In the genomic region with DNA sequence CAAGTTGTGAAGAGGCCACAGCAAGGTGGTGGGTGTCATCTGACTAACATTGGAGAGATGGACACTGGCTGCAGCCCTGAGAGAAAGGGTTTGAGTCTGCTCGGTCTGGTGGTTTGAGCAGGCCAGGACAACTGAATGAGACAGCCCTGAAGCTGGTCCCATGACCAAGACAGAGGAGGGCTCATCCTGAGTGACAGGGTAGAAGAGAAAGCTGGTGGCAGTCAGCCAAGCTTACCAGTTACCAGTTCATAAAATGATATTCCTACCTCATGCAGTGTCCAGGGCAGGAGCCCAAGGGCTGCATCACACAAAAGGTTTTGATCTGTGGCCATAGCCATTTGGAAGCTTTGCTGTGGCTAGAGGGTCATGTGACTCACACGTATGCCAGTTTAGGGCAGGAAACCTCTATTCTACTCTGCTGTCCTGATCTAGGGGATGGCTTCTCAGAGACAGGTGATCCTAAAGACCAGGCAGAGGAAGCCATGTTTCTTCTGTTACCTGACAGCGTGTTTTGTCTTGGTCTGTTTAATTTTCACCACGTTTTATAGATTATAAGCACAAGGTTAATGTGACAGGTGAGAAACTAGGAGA, we compare ENCODE assay signal across 11 mouse cellular contexts.
DNase-seq lines count a peak whose midpoint lies in the region; ATAC-seq and TF ChIP-seq lines count a peak whose summit lies in the region.
"Had no signal": no experiment of that assay in that cellular context is flagged by ENCODE, and none has a peak within 500 bp of the region (broad histone marks: within the 10 kb centered on the region; RNA-seq: fewer than 3 reads in every experiment).

No protein-coding gene starts in this region.

- H3K9me3 ChIP-seq in forebrain, embryonic 16.5 days (ENCODE audit: control insufficient read depth, low read length) = no peaks in the 10 kb centered on the region
- no peaks in the 10 kb centered on the region for H3K9me3 ChIP-seq in forebrain, embryonic 13.5 days (replicated peaks)
- no peaks in the 10 kb centered on the region for H3K9me3 ChIP-seq in midbrain, postnatal 0 days (ENCODE audit: low read length)

- no peak overlapping the region for H3K27ac ChIP-seq in forebrain, embryonic 16.5 days (ENCODE audit: low read length)
- no peak overlapping the region for H3K27ac ChIP-seq in forebrain, embryonic 13.5 days
- no peak overlapping the region for H3K27ac ChIP-seq in midbrain, postnatal 0 days (ENCODE audit: low read depth, low read length)
- H3K27ac ChIP-seq: heart, embryonic 13.5 days had no signal

- no peaks in the 10 kb centered on the region for H3K27me3 ChIP-seq in forebrain, embryonic 16.5 days (replicated peaks; ENCODE audit: control insufficient read depth, insufficient read depth, low read length)
- H3K27me3 ChIP-seq in forebrain, embryonic 13.5 days = no peaks in the 10 kb centered on the region
- H3K27me3 ChIP-seq in midbrain, postnatal 0 days (ENCODE audit: insufficient read depth, low read length) = no peaks in the 10 kb centered on the region
- H3K27me3 ChIP-seq: heart, embryonic 13.5 days had no signal

- H3K36me3 ChIP-seq in forebrain, embryonic 16.5 days (ENCODE audit: control insufficient read depth, insufficient read depth) = no peaks in the 10 kb centered on the region
- H3K36me3 ChIP-seq in forebrain, embryonic 13.5 days (ENCODE audit: poor library complexity, severe bottlenecking) = no peaks in the 10 kb centered on the region
- H3K36me3 ChIP-seq in midbrain, postnatal 0 days (ENCODE audit: insufficient read depth, low read length) = no peaks in the 10 kb centered on the region
- H3K36me3 ChIP-seq: heart, embryonic 13.5 days had no signal

- intact Hi-C loops in left cerebral cortex, postnatal 4 days (cut with DNase I) = no loop called here
- intact Hi-C loops in left cerebral cortex, postnatal 36 days (cut with DNase I) = no loop called here

- no peak overlapping the region for H3K4me2 ChIP-seq in forebrain, embryonic 16.5 days (ENCODE audit: low read length)
- no peak overlapping the region for H3K4me2 ChIP-seq in forebrain, embryonic 13.5 days
- H3K4me2 ChIP-seq in midbrain, postnatal 0 days (ENCODE audit: low read depth, low read length, poor library complexity, severe bottlenecking) = no peak overlapping the region
- H3K4me2 ChIP-seq: heart, embryonic 13.5 days had no signal

- ATAC-seq in forebrain, embryonic 16.5 days = 0 out of 2 replicates have a peak, but pooled peaks have one; percentile 28
- ATAC-seq in forebrain, embryonic 13.5 days = no peak
- peak; percentile 80; the same call in 1 of the 2 replicates for ATAC-seq in midbrain, postnatal 0 days (ENCODE audit: low FRiP score)
- ATAC-seq in megakaryocyte, adult 5-6 weeks (ENCODE audit: poor library complexity, severe bottlenecking) = no peak
- ATAC-seq: forebrain, postnatal 0 days; intestine, postnatal 0 days had no signal

- peak; percentile 96 for DNase-seq in left cerebral cortex, postnatal 4 days
- no peak for DNase-seq in left cerebral cortex, postnatal 36 days (ENCODE audit: low spot score in 2 of 2)
- peak; percentile 70 for DNase-seq in cerebellum, adult 8-10 months
- DNase-seq in midbrain, postnatal 0 days (ENCODE audit: low spot score) = peak; percentile 87
- DNase-seq in embryo, embryonic 10 days (ENCODE audit: low spot score) = no peak
- DNase-seq: forebrain, postnatal 0 days had no signal

- TF ChIP-seq CTCF in midbrain, postnatal 0 days (IDR thresholded peaks at IDR 0.05) = no peak

- WGBS in forebrain, embryonic 16.5 days = 79% methylated on average over 4 of the region's 4 CpGs
- 86% methylated on average over 4 of the region's 4 CpGs for WGBS in forebrain, embryonic 13.5 days
- WGBS in midbrain, postnatal 0 days = 80% methylated on average over 4 of the region's 4 CpGs

- no peak overlapping the region for H3K4me3 ChIP-seq in forebrain, embryonic 16.5 days (replicated peaks; ENCODE audit: low read length)
- H3K4me3 ChIP-seq in forebrain, embryonic 13.5 days = no peak overlapping the region
- H3K4me3 ChIP-seq in midbrain, postnatal 0 days (ENCODE audit: low read depth, low read length) = no peak overlapping the region
- H3K4me3 ChIP-seq: heart, embryonic 13.5 days had no signal

- H3K9ac ChIP-seq in forebrain, embryonic 16.5 days (replicated peaks; ENCODE audit: low read depth, low read length) = no peak overlapping the region
- no peak overlapping the region for H3K9ac ChIP-seq in forebrain, embryonic 13.5 days
- no peak overlapping the region for H3K9ac ChIP-seq in midbrain, postnatal 0 days (replicated peaks; ENCODE audit: low read length, poor library complexity, severe bottlenecking)
- H3K9ac ChIP-seq: forebrain, postnatal 0 days; heart, embryonic 13.5 days had no signal

- H3K4me1 ChIP-seq in forebrain, embryonic 16.5 days (replicated peaks; ENCODE audit: control insufficient read depth, insufficient read depth, low read length) = peaks cover 5% of the 10 kb centered on the region
- peaks cover 7% of the 10 kb centered on the region for H3K4me1 ChIP-seq in forebrain, embryonic 13.5 days
- 0 out of 2 replicates have a peak, but pooled peaks cover 2% of the 10 kb centered on the region for H3K4me1 ChIP-seq in midbrain, postnatal 0 days (ENCODE audit: insufficient read depth, low read length)

Comparison
In these comparisons a context has a peak if more than half of its experiments do, and no peak if none do; other contexts are left out.
1. ATAC-seq: peak in forebrain, embryonic 16.5 days (single experiment) and midbrain, postnatal 0 days (single experiment); none in forebrain, embryonic 13.5 days (single experiment) and megakaryocyte, adult 5-6 weeks (single experiment).
2. DNase-seq: peak in left cerebral cortex, postnatal 4 days (single experiment), cerebellum, adult 8-10 months (single experiment) and midbrain, postnatal 0 days (single experiment); none in left cerebral cortex, postnatal 36 days (0 of 2) and embryo, embryonic 10 days (single experiment).